Mouse (Mus musculus) lung, postnatal 0 days (tissue): ENCODE results near the gene Serpinb9b. TPM values are rescaled to one million over a fixed set of nuclear protein-coding genes. Genes with fewer than 3 reads are reported as not detected.
A peak's percentile ranks its signal among the peaks of the same experiment; 100 is the strongest.

Source experiments
- ATAC-seq: fragments of 200-750 bp; cut with Nextera tagmentation; 2 replicates; pipeline ENCODE4 v1.8.0; 2017; ENCODE audit warnings: moderate library complexity
- DNase-seq: peaks from one replicate; pipeline ENCODE4 v3.0.0-alpha.2; 2016; ENCODE audit warnings: low spot score
- H3K27ac ChIP-seq: fragments of 300-500 bp; sonication (generic); 2 replicates; pipeline ENCODE4 v1.5.1; 2014; ENCODE audit warnings: antibody characterized with exemption, mild to moderate bottlenecking, low read length, mixed read lengths
- H3K27me3 ChIP-seq: fragments of 300-500 bp; sonication (generic); replicated peaks from 2 replicates; pipeline ENCODE4 v1.6.1; 2014; ENCODE audit warnings: low read length, mixed read lengths; ENCODE audit not compliant: insufficient read depth
- H3K36me3 ChIP-seq: fragments of 300-500 bp; sonication (generic); 2 replicates; pipeline ENCODE4 v1.6.1; 2014; ENCODE audit warnings: low read length, mixed read lengths; ENCODE audit not compliant: insufficient read depth
- H3K4me1 ChIP-seq: fragments of 300-500 bp; sonication (generic); 2 replicates; pipeline ENCODE4 v1.6.1; 2014; ENCODE audit warnings: antibody characterized with exemption, low read depth, low read length, mixed read lengths; ENCODE audit not compliant: insufficient read depth
- H3K4me2 ChIP-seq: fragments of 300-500 bp; sonication (generic); replicated peaks from 2 replicates; pipeline ENCODE4 v1.6.1; 2014; ENCODE audit warnings: low read depth, mild to moderate bottlenecking, low read length, moderate library complexity, mixed read lengths
- H3K4me3 ChIP-seq: fragments of 300-500 bp; sonication (generic); 2 replicates; pipeline ENCODE4 v1.5.1; 2014; ENCODE audit warnings: low read depth, low read length
- H3K9ac ChIP-seq: fragments of 300-500 bp; sonication (generic); replicated peaks from 2 replicates; pipeline ENCODE4 v1.6.1; 2014; ENCODE audit warnings: low read depth, mild to moderate bottlenecking
- H3K9me3 ChIP-seq: fragments of 300-500 bp; sonication (generic); 2 replicates; pipeline ENCODE4 v1.6.1; 2016; ENCODE audit warnings: low read length, mixed read lengths
- CTCF ChIP-seq: IDR thresholded peaks from 2 replicates; pipeline ENCODE4 v1.5.1; 2016; ENCODE audit warnings: antibody characterized with exemption, mild to moderate bottlenecking
- EP300 ChIP-seq: IDR thresholded peaks from 2 replicates; pipeline ENCODE4 v1.6.1; 2016; ENCODE audit warnings: antibody characterized with exemption, mild to moderate bottlenecking, control low read depth
- WGBS: fragments of 180-500 bp; shearing (Covaris S2); extraction: QIAGEN DNeasy Blood & Tissue Kit; methylation state at CpG from one replicate; pipeline ENCODE4 v1.1.7; 2014; 5-methylcytosine and 5-hydroxymethylcytosine counted together
- polyA plus RNA-seq: library from polyadenylated mRNA; unstranded; fragments of >200 nt; fragmentation: Nextera tagmentation; extraction: Ambion mirVana; gene quantifications from 2 replicates; pipeline ENCODE4 v1.2.1, GENCODE M21; 2015

Gene Serpinb9b
- polyA plus RNA-seq, 1 experiment from 2014 or later: 3.1 TPM

- Histone ChIP-seq H3K36me3 (no peaks in the 10 kb centered on the region), H3K9me3 (no peaks in the 10 kb centered on the region), H3K27ac (no peak overlapping the region), H3K4me1 (peaks cover 14% of the 10 kb centered on the region), H3K27me3 (no peaks in the 10 kb centered on the region), H3K4me3 (no peak overlapping the region), H3K4me2 (no peak overlapping the region), H3K9ac (no peak overlapping the region)
- DNase-seq: no peak
- TF ChIP-seq CTCF: no peak
- TF ChIP-seq EP300: no peak
- 93% methylated on average over 5 of the region's 5 CpGs for WGBS
- no peak for ATAC-seq
Observed at GRCm38 (mm10) chr13:33001341-33001740, 25.9 kb upstream of the Serpinb9b start.

- no peaks in the 10 kb centered on the region for H3K9me3 ChIP-seq
- peaks cover 3% of the 10 kb centered on the region; the same call in 1 of the 2 replicates for H3K36me3 ChIP-seq
- peak within 1 kb of the TSS; percentile 93 for H3K27ac ChIP-seq
- peaks cover 17% of the 10 kb centered on the region for H3K4me1 ChIP-seq
- H3K9ac ChIP-seq: peak within 1 kb of the TSS; percentile 46; the same call in 1 of the 2 replicates
- no peak for ATAC-seq
- 86% methylated on average over 3 of the region's 3 CpGs for WGBS
- TF ChIP-seq EP300 (no peak), CTCF (peak; percentile 14; the same call in 1 of the 2 replicates)
- H3K4me3 ChIP-seq: peak within 1 kb of the TSS; percentile 44
- peak within 1 kb of the TSS; percentile 67 for H3K4me2 ChIP-seq
- no peaks in the 10 kb centered on the region for H3K27me3 ChIP-seq
- DNase-seq: no peak
Observed at GRCm38 (mm10) chr13:33002950-33003349, 24.3 kb upstream of the Serpinb9b start, which contains the start of gene Serpinb9. Gene Serpinb9, plus strand, starts transcription at chr13:33003250.

- H3K4me3 ChIP-seq: peak overlapping the region; percentile 44
- H3K9ac ChIP-seq: peak overlapping the region; percentile 46; the same call in 1 of the 2 replicates
- peaks cover 5% of the 10 kb centered on the region; the same call in 1 of the 2 replicates for H3K36me3 ChIP-seq
- no peaks in the 10 kb centered on the region for H3K9me3 ChIP-seq
- peak; percentile 22 for DNase-seq
- H3K27ac ChIP-seq: peak overlapping the region; percentile 93
- no peak for TF ChIP-seq CTCF
- no peak for TF ChIP-seq EP300
- peaks cover 17% of the 10 kb centered on the region for H3K4me1 ChIP-seq
- H3K4me2 ChIP-seq: peak overlapping the region; percentile 67
- WGBS: 33% methylated on average over 9 of the region's 9 CpGs
- ATAC-seq: peak; percentile 44
- no peaks in the 10 kb centered on the region for H3K27me3 ChIP-seq
Observed at GRCm38 (mm10) chr13:33003523-33004413, 23.4 kb upstream of the Serpinb9b start.

GRCm38 (mm10) chr13:33004414-33005105 is 22.7 kb upstream of the Serpinb9b start:
- Histone ChIP-seq H3K4me3 (peak overlapping the region; percentile 44), H3K4me1 (peaks cover 17% of the 10 kb centered on the region), H3K9ac (peak overlapping the region; percentile 46), H3K4me2 (peak overlapping the region; percentile 67), H3K27me3 (no peaks in the 10 kb centered on the region), H3K36me3 (peaks cover 5% of the 10 kb centered on the region; the same call in 1 of the 2 replicates), H3K27ac (peak overlapping the region; percentile 93), H3K9me3 (no peaks in the 10 kb centered on the region)
- WGBS: 7% methylated on average over 12 of the region's 12 CpGs
- ATAC-seq (peak; percentile 92), DNase-seq (peak; percentile 96)
- TF ChIP-seq EP300 (peak; percentile 26; the same call in 1 of the 2 replicates), CTCF (peak; percentile 91)

GRCm38 (mm10) chr13:33005501-33006075 is 21.6 kb upstream of the Serpinb9b start:
- no peaks in the 10 kb centered on the region for H3K27me3 ChIP-seq
- peak; percentile 27 for ATAC-seq
- H3K4me2 ChIP-seq: peak overlapping the region; percentile 67
- WGBS: 49% methylated on average over 2 of the region's 2 CpGs
- no peak for TF ChIP-seq CTCF
- TF ChIP-seq EP300: peak; percentile 45
- 0 out of 2 replicates have a peak overlapping the region, but pooled peaks have one; percentile 16 for H3K9ac ChIP-seq
- H3K27ac ChIP-seq: peak overlapping the region; percentile 93
- H3K9me3 ChIP-seq: no peaks in the 10 kb centered on the region
- H3K4me1 ChIP-seq: peaks cover 17% of the 10 kb centered on the region
- no peak overlapping the region for H3K4me3 ChIP-seq
- H3K36me3 ChIP-seq: peaks cover 10% of the 10 kb centered on the region
- peak; percentile 45 for DNase-seq
